9 mouse cellular contexts compared by ENCODE assay signal in genomic region chr13:48732168-48732841, GRCm38 (mm10).
DNase-seq lines count a peak whose midpoint lies in the region; ATAC-seq lines count a peak whose summit lies in the region.
"Had no signal": no experiment of that assay in that cellular context is flagged by ENCODE, and none has a peak within 500 bp of the region (broad histone marks: within the 10 kb centered on the region; RNA-seq: fewer than 3 reads in every experiment).

No protein-coding gene starts in this region.

- DNase-seq in urinary bladder, postnatal 14 days (ENCODE audit: low spot score) = peak; percentile 34
- DNase-seq in urinary bladder, postnatal 4 days (ENCODE audit: low spot score in 2 of 2) = no peak
- DNase-seq in embryo, embryonic 10.5 days (ENCODE audit: low spot score) = peak; percentile 57
- peak; percentile 14 to 26 for DNase-seq in heart, postnatal 36 days
- peak; percentile 84 for DNase-seq in limb, embryonic 10.5 days (ENCODE audit: low spot score)
- DNase-seq in thymus, postnatal 25 days = peak; percentile 47
- no peak for DNase-seq in adipocyte (ENCODE audit: low spot score)

- intact Hi-C loops in heart, postnatal 36 days (cut with DNase I) = loop anchor here (1.0 to 5.0 kb wide), 3 partner anchors 70 to 265 kb away; no protein-coding TSS in a partner anchor

- peak overlapping the region; percentile 42 for H3K4me3 ChIP-seq in limb, embryonic 10.5 days
- 0 out of 2 replicates have a peak overlapping the region, but pooled peaks have one; percentile 5 for H3K4me3 ChIP-seq in midbrain, embryonic 12.5 days
- H3K4me3 ChIP-seq: myocyte had no signal

- H3K27ac ChIP-seq in limb, embryonic 10.5 days = no peak overlapping the region
- no peak overlapping the region for H3K27ac ChIP-seq in midbrain, embryonic 12.5 days (replicated peaks)

- no peak for ATAC-seq in midbrain, embryonic 12.5 days (ENCODE audit: low FRiP score, low read depth)

- WGBS in limb, embryonic 10.5 days = 3% methylated on average over 29 of the region's 29 CpGs
- WGBS in midbrain, embryonic 12.5 days = 2% methylated on average over 29 of the region's 29 CpGs

- no peaks in the 10 kb centered on the region for H3K9me3 ChIP-seq in limb, embryonic 10.5 days (replicated peaks)
- H3K9me3 ChIP-seq in midbrain, embryonic 12.5 days = no peaks in the 10 kb centered on the region

- peaks cover 51% of the 10 kb centered on the region for H3K4me1 ChIP-seq in limb, embryonic 10.5 days
- H3K4me1 ChIP-seq in midbrain, embryonic 12.5 days = peaks cover 21% of the 10 kb centered on the region

- H3K4me2 ChIP-seq in midbrain, embryonic 12.5 days (replicated peaks) = 0 out of 2 replicates have a peak overlapping the region, but pooled peaks have one; percentile 21

- H3K36me3 ChIP-seq in limb, embryonic 10.5 days = no peaks in the 10 kb centered on the region
- H3K36me3 ChIP-seq in midbrain, embryonic 12.5 days = no peaks in the 10 kb centered on the region

- peaks cover 96% of the 10 kb centered on the region for H3K27me3 ChIP-seq in limb, embryonic 10.5 days (ENCODE audit: low read depth, poor library complexity, severe bottlenecking)
- H3K27me3 ChIP-seq in midbrain, embryonic 12.5 days = peaks cover 80% of the 10 kb centered on the region

- H3K9ac ChIP-seq in midbrain, embryonic 12.5 days (replicated peaks) = no peak overlapping the region

Comparison
In these comparisons a context has a peak if more than half of its experiments do, and no peak if none do; other contexts are left out.
1. DNase-seq: peak in urinary bladder, postnatal 14 days (single experiment), embryo, embryonic 10.5 days (single experiment), heart, postnatal 36 days (2 of 2), limb, embryonic 10.5 days (single experiment) and thymus, postnatal 25 days (single experiment); none in urinary bladder, postnatal 4 days (0 of 2) and adipocyte (single experiment).